Mouse (Mus musculus) embryo, embryonic 11.5 days (tissue): Measurements from ENCODE around the gene Ciao1.
"Not testable (repeated sequence)": the region's sequence is repeated elsewhere in the genome, so short reads cannot be mapped to it uniquely, and the experiment has no call there.

Experiments
- DNase-seq: peaks from one replicate; pipeline ENCODE4 v3.0.0-alpha.2; 2012; ENCODE audit warnings: low read depth, low spot score

Gene Ciao1

DNA sequence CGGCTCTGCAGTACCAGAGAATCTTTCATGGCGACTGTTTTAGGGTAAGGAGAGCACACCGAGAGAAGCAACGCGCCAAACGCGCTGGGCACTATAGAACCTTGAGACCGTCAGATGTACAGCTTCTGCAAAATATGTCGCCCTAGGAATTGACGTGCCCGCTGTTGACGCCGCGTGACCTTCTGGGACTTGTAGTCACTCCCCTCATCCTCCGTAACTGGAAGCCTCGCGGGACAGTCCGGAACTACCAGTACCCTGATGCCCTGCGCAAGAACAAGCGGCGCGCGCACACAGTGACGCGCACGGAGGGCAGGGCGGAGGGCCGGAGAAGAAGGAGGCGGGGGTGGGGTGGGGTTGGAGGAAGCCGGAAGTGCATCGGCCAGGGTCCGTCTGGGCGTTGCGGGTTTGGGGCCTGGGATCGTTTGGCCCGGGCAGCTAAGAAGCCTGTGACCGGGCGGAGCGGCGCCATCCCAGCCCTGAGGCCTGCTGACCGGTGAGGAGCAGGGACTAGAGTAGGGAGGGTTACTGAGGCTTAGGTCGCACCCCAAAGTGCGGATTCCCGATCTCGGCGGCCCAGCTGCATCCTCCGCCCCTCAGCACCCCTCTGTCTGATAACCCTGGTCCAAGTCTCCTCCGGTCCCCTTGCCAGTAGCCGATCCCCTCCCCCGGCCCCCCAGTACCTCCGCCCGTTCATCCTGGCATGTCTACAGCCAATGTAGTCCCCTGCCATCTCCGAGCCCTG, at the start of gene Ciao1, which contains the start of gene Tmem127:
Ciao1 (minus strand) TSS at position 225 of the 742 bp plus-strand sequence.
Tmem127 (plus strand) TSS at position 317 of the 742 bp plus-strand sequence.
- DNase-seq = peak; percentile 100

DNA sequence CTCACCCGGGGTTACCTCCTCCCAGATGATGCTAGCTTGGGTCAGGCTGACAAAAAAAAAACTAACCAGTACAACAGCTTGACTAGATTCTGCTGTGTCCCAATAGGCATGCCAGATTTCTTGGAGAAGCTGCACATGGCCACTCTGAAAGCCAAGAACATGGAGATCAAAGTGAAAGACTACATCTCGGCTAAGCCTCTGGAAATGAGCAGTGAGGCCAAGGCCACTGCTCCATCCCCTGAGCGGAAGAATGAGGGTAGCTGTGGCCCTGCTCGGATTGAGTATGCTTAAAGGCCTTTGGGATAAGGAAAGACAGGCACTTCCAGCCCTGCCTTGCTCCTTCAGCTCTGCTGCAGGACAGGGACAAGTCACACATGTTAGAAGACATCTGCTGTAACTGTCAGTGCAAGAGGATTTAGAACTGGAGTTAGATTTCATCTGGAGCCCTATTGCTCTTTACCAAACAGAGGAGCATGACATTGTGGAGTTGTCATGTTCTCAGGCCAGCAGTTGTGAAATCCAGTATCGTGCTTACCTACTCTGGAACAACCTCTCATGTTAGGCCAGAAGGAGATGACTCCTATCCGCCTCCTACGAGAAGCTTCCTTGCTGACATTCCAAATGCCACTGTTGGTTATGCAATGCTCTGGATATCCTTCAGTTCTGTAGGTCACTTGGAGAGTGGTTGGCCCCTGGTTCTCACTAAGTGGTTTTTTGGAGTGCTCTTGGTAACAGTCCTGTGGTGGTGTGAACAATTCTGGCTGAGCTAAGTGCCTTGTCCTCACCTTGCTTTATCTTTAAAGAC, 49.6 kb upstream of the Ciao1 start:
- DNase-seq = no peak

DNA sequence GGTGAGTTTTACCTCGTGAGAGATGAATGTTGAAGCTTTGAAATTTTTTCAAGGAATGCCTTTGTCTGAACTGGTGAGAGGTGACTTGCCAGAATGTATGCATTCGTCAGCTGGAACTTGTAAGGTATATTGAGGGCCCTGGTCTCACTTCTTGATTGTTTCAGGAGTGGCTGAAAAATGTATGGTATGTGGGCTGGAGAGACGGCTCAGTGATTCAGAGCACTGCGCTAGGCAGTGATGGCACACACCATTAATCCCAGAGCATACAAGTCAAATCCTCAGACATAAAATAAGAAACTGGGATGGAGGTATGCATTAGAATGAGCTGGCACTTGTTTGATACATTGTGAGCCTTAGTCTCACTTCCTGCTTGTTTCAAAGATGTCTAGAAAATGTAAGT, 44.6 kb upstream of the Ciao1 start:
- DNase-seq = no peak

DNA sequence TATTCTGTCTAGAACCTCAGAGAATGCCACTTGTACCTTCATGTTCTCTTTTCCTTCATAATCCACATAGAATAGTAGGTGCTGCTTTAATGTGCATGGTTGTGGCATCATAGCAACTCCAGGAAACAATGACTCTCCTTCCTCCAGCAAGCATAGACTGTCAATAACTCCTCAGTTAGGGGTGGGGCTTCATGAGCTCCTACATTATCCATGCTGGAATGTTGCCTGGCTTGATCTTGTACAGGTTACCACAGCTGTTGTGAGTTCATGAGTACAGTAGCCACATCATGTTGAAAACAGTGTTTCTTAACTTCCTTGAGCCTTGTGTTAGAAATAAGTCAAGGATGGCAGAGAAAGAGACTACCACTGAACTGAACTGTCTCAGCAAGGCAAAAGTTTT, 30.5 kb upstream of the Ciao1 start:
- DNase-seq = no peak

DNA sequence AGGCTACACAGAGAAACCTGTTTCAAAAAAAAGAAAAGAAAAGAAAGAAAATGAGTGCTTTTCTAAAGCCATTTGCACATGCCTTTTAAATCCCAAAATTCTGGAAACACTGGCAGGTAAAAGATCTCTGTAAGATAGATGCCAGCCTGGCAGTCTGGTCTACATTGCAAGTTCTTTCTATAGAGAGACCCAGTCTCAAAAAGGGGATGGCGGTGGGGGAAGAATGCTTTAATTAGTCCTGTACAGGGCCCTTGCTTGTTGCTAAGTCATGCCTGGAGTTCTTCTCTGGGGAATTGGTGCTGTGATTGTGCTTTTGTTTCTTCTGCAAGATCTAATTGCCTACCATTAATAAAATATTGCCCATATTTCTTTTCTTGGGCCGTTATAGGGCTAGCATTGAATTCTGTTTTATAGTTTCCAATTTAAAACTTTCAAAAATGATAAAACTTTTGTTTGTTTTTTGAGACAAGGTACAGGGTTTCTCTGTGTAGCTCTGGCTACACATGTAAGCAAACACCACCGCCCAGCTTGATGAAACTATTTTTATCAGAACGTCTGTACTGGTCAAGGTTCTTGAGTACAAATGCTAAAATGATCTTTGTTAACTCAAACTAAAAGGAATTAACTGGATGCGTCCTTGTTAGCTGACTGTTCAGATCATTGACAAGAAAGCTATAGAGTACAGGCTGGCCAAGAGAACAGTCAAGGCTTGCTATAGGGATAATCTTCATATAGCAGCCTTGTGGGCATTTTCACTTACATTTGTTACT, 28.1 kb upstream of the Ciao1 start:
- DNase-seq = no peak

DNA sequence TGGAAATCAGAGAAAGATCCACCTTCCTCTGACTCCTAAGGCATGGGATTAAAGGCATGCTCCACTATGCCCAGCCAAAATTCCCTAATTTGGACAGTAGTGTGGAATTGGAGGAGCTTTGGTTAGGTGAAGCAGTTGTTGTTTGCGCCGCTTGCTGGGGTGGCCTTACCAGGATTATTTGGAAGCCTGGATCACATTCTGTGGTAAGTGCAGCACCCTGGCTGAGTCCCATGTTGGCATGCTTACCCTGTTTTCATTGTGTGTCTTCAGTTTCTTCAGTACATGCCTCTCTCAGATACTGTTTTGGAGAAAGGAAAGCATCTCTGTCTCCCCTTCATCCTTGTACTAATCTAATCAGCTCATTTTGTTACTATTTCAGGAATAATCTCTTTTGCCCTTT, 27.0 kb upstream of the Ciao1 start:
- DNase-seq = no peak

DNA sequence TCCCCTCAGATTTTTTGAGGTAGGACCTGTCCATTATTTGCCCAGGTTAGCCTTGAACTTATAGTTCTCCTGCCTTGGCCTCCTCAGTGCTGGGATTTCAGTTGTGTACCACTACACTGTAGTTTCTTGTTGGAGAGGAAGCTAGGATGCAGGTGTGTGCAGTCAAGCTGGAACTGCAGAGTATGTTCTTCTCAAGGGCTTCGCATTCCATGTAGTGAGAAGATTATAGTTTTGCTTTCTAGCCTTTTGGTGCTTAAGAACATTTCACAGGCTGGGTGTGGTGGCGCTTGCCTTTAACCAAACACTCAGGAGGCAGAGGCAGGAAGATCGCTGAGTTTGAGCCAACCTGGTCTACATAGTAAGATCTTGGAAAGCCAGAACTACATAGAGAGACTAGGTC, 25.2 kb upstream of the Ciao1 start:
- no peak for DNase-seq

DNA sequence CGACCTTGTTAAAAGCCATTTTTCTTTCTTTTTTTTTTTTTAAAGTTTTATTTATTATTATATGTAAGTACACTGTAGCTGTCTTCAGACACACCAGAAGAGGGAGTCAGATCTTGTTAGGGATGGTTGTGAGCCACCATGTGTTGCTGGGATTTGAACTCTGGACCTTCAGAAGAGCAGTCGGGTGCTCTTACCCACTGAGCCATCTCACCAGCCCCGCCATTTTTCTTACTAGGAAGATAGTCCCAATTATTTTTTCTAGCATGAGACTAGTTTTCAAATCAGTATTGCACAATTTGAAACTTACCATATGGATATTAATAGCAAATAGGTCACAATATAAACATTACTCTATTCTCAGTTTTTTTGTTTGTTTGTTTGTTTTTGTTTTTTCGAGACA, 24.4 kb upstream of the Ciao1 start:
- DNase-seq = not testable (repeated sequence)

DNA sequence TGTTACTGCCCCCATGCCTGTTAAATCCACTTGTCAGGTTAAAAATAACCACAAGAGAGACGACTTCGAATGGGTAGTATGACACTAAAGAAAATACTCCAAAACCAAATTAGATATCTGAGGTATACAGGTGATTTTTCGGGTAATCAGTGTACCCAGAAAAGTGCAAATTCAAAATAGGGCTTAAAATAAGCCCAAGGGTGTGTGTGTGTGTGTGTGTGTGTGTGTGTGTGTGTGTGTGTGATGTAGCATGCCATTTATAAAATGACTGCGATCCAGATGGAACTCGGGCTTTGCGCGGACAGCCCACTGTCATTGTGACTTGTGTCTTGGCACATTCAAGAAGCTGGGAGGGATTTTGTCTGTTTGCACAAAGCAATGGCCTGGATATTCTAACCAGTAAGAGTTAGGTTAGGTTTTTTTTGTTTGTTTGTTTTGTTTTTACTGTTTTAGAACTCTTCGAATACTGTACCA, 23.5 kb upstream of the Ciao1 start:
- DNase-seq = no peak

DNA sequence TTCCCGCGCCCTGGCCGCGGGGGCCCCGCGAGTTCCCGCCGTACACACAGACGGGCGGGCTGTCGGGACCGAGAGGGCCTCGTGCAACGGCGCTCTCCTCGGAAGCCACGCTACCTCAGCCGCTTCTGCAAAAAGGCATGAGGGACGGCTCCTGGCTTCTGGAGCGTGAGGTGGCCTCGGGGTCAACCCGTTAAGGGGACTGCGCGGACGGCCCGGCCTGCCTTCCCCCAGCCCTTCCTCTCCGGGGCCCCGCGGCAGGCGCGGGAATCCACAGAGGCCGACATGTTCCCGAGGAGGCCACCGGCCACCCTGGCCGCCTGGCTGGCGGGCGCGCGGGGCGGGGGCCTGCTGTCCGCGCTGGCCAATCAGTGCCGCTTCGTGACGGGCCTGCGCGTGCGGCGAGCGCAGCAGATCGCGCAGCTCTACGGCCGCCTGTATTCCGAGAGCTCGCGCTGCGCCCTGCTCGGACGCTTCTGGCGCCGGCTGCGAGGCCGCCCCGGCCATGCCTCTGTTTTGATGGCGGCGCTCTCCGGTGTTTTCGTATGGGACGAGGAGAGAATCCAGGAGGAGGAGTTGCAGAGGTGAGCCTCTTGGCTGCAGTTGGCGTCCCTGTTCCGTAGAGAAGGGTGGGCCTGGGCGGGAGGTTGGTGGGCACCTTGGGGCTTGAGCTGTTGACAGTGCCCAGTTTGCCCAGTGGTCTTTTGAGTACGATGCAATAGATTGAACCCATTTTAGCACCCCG, 22.9 kb upstream of the Ciao1 start:
- DNase-seq = peak; percentile 78

DNA sequence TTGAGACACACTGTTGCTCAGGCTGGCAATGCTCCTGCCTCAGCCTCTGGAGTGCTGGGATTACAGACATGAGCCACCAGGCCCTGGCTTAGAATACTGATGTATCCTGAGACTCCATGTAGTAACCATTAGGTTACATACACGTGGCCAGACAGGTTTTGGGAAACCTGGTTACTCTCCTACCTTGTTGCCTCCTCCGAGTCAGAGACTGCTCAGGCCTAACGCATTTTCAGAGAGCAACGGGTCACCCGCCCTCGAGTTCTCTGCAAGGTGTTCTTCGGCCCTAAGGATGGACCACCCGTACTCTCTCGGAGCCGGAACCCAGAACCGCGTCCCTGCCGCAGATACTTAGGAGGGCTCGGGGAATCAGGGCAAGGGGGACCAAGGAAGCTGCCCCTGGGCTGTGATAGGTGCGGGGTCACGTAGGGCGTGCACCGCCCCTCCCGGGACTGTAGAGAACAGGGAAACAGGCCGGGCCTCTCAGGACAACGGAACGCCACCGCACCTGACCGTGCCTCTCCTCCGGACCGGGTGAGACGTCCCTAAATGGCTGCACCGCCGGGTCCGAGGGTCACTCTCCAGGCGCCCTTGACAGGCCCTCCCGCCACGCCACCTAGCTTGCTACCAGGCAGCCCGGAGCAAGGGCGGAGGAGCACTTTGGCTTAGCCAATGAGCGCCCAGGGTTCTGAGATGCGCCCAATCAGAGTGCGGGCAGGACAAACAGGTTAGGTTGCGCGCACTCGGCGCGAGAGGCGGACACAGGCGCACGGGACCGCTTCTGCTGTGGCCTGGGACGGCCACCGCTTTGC, 22.1 kb upstream of the Ciao1 start, which contains the start of gene Stard7:
Stard7 (plus strand) TSS at position 728 of the 809 bp plus-strand sequence.
- peak; percentile 91 for DNase-seq

DNA sequence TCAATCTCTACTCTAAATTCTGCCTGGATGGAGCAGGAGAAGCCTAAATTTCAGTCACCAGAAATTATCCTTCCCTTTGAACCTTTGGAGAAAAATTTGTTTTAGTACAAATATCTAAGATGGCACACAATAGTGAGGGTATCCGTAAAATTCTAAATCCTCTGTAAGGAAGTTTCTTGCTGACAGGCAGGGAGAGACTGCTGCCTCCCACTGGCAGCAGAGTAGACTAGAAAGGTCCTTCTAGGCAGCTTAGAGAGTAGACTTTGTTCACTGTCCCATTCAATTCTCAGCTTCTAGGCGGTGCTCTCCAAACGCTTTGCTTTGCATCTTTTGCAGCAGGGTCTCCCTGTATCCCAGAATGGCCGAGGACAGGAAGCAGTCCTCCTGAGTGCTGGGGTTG, 20.2 kb upstream of the Ciao1 start:
- no peak for DNase-seq

DNA sequence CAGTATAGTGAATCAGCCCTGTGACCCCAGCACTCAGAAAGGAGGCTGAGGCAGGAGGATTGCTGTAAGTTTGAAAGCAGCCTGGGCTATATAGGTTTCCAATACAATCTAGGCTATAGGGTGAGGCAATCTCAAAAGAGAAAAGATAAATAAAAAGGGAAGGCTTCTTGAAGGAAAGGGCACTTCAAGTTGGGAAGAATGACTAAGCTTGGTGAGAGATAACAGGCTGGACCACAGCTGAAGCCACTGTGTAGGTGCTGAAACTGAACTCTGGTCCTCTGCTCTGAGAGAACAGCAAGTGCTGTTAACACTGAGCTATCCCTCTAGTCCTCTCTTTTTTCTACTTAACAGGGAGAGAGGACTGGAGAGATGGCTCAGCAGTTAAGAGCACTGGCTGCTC, 14.9 kb upstream of the Ciao1 start:
- DNase-seq = no peak

DNA sequence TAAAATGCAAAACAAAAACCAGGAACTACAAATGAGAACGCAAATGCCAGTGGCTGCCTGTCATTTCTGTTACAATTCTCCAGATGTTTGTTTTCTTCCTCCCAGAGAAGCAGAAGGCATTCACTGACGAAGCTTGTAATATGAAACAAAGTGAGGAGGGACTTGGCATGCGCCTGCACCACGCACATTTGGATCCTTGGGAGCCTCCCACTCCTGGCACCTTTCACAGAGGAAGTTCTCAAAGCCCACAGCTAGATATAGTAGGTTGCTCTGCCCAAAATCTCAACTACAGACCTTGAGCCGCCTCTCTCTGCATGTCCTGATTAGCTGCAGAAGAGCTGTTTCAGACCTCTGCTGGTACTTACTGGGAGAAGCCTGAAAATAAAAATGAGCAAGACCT, 11.7 kb upstream of the Ciao1 start:
- DNase-seq = no peak

DNA sequence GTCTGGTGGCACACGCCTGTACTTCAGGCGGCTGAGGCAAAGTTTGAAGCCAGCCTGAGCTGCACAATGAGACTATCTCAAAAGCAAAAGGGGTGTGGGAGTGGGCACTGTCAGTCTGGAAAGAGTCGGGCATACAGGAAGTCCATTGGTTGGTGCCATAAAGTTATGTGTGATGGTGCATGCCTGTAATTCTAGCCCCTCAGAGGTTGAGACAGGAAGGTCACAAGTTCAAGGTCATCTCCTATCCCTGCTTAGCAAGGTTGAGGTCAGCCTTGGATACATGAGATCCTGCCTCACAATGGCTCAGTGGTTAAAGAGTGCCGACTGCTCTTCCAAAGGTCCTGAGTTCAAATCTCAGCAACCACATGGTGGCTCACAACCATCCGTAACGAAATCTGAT, 7.7 kb upstream of the Ciao1 start:
- DNase-seq = no peak

DNA sequence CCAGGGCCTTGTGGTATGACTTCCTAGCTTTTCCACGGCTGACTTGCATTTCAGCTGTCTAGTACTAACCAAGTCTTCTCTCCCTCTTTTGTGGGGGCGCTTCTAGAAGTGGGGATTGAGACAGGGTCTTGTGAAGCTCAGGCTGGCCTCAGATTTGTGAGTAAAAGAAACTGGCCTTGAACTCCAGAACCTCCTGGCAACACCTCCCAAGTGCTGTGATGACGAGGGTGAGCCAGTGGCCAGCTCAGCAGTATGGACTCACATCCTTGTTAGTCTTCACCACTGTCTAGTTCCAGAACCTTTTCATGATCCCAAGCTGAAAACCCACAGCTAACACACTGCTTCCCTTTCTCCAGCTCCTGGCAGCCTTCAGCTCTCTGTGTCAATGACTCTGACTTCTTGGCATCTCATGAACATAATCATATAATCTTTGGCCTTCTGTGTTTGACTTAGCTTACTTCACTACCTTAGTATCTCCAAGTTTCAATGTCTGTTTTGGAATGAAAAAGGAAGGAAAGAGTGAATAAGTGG, 7.1 kb upstream of the Ciao1 start:
- DNase-seq = no peak

DNA sequence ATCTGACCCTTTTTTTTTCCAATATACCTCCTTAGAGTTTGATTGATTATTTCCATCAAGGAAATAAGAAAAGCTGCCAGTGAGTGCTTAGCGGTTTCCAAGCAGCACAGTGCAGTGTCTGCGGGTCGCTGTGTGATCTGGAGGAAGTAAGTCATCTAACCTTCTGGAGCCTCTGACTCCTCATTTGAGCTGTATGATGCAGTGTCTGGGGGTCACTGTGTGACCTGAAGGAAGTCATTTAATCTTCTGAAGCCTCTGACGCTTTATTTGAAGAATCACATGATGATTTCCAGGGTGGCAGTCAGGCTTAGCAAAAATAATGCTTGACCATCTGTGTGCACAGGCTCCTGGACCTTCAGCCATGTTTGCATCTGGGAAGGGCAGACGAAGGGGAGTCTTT, 5.2 kb upstream of the Ciao1 start:
- DNase-seq = no peak

DNA sequence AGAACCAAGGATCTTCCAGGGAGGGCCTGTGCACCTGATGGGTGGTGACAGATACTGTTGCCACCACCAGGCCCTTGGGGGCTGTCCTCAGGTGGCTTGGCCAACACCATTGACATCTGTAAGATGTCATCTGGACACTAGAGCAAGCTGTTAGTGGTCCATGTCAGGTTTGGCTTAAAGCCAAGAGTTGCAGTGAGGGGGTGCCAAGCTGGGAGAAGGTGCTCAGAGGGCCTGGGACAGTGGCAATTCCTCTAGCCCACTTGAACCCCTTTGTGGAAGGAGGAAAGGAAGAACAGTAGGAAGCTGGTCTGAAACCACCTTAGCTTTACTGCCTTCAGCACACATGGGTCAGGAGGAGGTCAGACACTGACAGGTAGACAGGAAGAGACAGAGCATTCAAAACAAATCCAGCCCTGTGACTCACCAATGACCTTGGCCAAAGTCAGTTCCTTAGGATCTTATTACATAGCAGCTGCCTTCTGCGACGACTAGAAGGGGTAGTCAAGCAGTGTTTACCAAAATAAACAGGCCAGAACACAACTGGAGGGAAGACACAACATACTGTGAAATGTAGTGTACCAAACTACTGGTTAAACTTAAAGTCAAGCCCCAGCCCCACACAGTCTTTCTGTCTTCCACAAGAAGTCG, 4.4 kb upstream of the Ciao1 start:
- DNase-seq = no peak

DNA sequence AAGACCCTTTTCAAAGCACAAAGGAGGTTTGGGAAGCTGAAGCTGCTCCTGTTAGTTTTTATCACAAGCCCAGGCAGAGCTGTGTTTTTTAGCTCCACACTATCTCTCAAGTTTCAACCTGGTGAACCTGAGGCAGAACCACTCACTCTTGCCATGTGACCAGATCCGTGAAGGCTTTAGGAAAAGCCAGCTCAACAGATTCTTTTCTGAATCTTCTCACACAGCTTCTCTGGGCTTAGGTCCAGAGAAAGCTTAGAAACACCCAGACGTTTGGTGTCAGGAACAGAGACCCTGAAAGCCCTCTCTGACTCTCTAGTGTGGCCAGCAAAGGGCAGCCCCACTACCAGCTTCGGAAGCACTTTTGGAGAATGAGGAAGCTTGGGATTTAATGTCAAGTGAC, 3.8 kb upstream of the Ciao1 start:
- DNase-seq = no peak
